Mouse (Mus musculus): ENCODE measurements around the gene Rnaseh2b. TPM values are rescaled to one million over a fixed set of nuclear protein-coding genes. Genes with fewer than 3 reads are reported as not detected.

The Rnaseh2b gene
- total RNA-seq, 1 experiment, result 16.4 TPM

DNA sequence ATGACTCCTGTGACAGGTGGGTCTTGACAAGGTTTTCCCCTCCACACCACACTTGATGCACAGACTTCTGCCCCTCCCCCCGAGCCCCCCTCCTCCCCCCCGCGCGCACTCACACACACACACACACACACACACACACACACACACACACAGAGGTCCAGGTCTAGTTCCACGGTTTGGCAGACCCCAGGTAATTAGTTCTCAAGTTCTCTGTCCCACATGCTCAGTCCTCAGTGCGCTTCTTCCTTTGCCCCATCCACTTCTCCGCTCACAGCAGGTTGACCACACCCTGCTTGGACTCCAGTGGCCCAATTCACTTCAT, 262 bp upstream of the Rnaseh2b start:
- peak overlapping the region; percentile 59 to 79 for H3K4me3 ChIP-seq (ENCODE audit: insufficient read depth in 1 of 2, low read depth in 1 of 2, low read length in 2 of 2, poor library complexity in 1 of 2, severe bottlenecking in 1 of 2)
- DNase-seq (ENCODE audit: low read depth, low spot score), result no peak
- H3K27ac ChIP-seq (ENCODE audit: insufficient read depth, low read depth, low read length, poor library complexity, severe bottlenecking), result no peak overlapping the region
- peak overlapping the region; percentile 66; the same call in 1 of the 2 replicates for H3K9ac ChIP-seq (ENCODE audit: insufficient read depth, low read depth, low read length, poor library complexity, severe bottlenecking)
- H3K9me3 ChIP-seq (ENCODE audit: control insufficient read depth, insufficient read depth, low read depth, low read length), result no peaks in the 10 kb centered on the region
- in situ Hi-C loops (cut with MboI; ENCODE audit: low sequenced_read_pairs in 2 of 2, unreplicated experiment in 2 of 2), result no loop called here
- peaks cover 2 to 4% of the 10 kb centered on the region in 2 experiments; a peak in 2 of 4 replicates for H3K4me1 ChIP-seq (ENCODE audit: control insufficient read depth in 2 of 2, insufficient read depth in 2 of 2, low read length in 2 of 2, poor library complexity in 1 of 2)
- H3K36me3 ChIP-seq (ENCODE audit: control insufficient read depth, insufficient read depth, low read length, poor library complexity, severe bottlenecking), result no peaks in the 10 kb centered on the region
- no peak for TF ChIP-seq HCFC1 (IDR thresholded peaks at IDR 0.05; ENCODE audit: borderline replicate concordance, insufficient read depth, low read length)
- TF ChIP-seq ZNF384 (IDR thresholded peaks at IDR 0.05; ENCODE audit: low read depth, low read length), result no peak
- TF ChIP-seq ZC3H11A (IDR thresholded peaks at IDR 0.05; ENCODE audit: borderline replicate concordance, low read depth, low read length), result no peak
- TF ChIP-seq MAFK (IDR thresholded peaks at IDR 0.05; ENCODE audit: insufficient read depth, low read depth, low read length), result no peak
- TF ChIP-seq CHD2 (IDR thresholded peaks at IDR 0.05; ENCODE audit: low read depth, low read length), result no peak

DNA sequence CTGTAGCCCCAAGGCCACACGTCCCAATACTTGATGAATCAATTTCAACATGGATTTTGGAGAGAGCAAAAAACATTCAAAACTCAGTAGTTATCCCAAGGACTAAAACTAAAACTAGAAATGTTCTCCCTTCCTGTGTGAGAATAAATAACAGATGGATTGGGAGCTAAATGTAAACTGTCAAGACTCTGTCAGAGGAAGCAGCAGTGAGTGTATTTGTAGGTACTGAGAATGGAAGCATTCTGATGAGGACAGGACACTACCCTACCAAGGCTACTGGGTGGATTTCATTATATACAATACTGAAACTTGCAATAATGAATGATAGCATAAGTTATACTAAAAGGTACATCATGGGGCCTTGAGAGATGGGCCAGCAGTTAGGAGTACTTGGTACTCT, 6.4 kb downstream of the Rnaseh2b start:
- in situ Hi-C loops (cut with MboI; ENCODE audit: low sequenced_read_pairs in 2 of 2, unreplicated experiment in 2 of 2), result no loop called here
- Histone ChIP-seq H3K36me3 (ENCODE audit: control insufficient read depth, insufficient read depth, low read length, poor library complexity, severe bottlenecking) (no peaks in the 10 kb centered on the region), H3K4me1 (ENCODE audit: control insufficient read depth in 2 of 2, insufficient read depth in 2 of 2, low read length in 2 of 2, poor library complexity in 1 of 2) (peaks cover 5 to 9% of the 10 kb centered on the region in 2 experiments; a peak in 3 of 4 replicates), H3K9me3 (ENCODE audit: control insufficient read depth, insufficient read depth, low read depth, low read length) (no peaks in the 10 kb centered on the region), H3K27ac (ENCODE audit: insufficient read depth, low read depth, low read length, poor library complexity, severe bottlenecking) (no peak overlapping the region), H3K9ac (ENCODE audit: insufficient read depth, low read depth, low read length, poor library complexity, severe bottlenecking) (no peak overlapping the region), H3K4me3 (ENCODE audit: insufficient read depth in 1 of 2, low read depth in 1 of 2, low read length in 2 of 2, poor library complexity in 1 of 2, severe bottlenecking in 1 of 2) (no peak overlapping the region)
- no peak for DNase-seq (ENCODE audit: low read depth, low spot score)
- TF ChIP-seq ZNF384 (IDR thresholded peaks at IDR 0.05; ENCODE audit: low read depth, low read length), result no peak
- no peak for TF ChIP-seq CHD2 (IDR thresholded peaks at IDR 0.05; ENCODE audit: low read depth, low read length)
- TF ChIP-seq MAFK (IDR thresholded peaks at IDR 0.05; ENCODE audit: insufficient read depth, low read depth, low read length), result no peak
- no peak for TF ChIP-seq HCFC1 (IDR thresholded peaks at IDR 0.05; ENCODE audit: borderline replicate concordance, insufficient read depth, low read length)
- no peak for TF ChIP-seq ZC3H11A (IDR thresholded peaks at IDR 0.05; ENCODE audit: borderline replicate concordance, low read depth, low read length)

DNA sequence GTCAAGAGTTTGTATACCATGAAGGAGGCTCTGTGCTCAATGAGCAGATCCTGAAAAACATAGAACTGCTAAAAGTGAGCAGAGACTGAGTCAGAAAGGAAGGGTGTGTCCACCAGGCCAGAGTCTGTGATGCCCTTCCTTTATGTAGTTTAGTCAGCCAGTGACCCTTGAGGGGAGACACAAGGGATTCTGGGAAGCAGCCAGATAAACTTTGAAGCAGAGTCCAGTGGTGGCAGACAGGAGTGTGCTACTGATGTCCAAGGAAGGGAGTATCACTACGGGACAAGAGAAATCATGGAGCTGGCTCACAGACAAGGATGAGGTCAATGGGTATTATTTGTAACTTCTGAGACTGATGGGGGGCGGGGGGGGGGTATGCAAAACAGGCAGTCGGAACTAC, 7.6 kb downstream of the Rnaseh2b start:
- in situ Hi-C loops (cut with MboI; ENCODE audit: low sequenced_read_pairs in 2 of 2, unreplicated experiment in 2 of 2), result no loop called here
- H3K4me3 ChIP-seq (ENCODE audit: insufficient read depth in 1 of 2, low read depth in 1 of 2, low read length in 2 of 2, poor library complexity in 1 of 2, severe bottlenecking in 1 of 2), result no peak overlapping the region
- H3K36me3 ChIP-seq (ENCODE audit: control insufficient read depth, insufficient read depth, low read length, poor library complexity, severe bottlenecking), result no peaks in the 10 kb centered on the region
- peaks cover 3 to 9% of the 10 kb centered on the region in 2 experiments; a peak in 3 of 4 replicates for H3K4me1 ChIP-seq (ENCODE audit: control insufficient read depth in 2 of 2, insufficient read depth in 2 of 2, low read length in 2 of 2, poor library complexity in 1 of 2)
- no peak overlapping the region for H3K27ac ChIP-seq (ENCODE audit: insufficient read depth, low read depth, low read length, poor library complexity, severe bottlenecking)
- TF ChIP-seq MAFK (IDR thresholded peaks at IDR 0.05; ENCODE audit: insufficient read depth, low read depth, low read length) (no peak), ZC3H11A (IDR thresholded peaks at IDR 0.05; ENCODE audit: borderline replicate concordance, low read depth, low read length) (no peak), CHD2 (IDR thresholded peaks at IDR 0.05; ENCODE audit: low read depth, low read length) (no peak), HCFC1 (IDR thresholded peaks at IDR 0.05; ENCODE audit: borderline replicate concordance, insufficient read depth, low read length) (no peak), ZNF384 (IDR thresholded peaks at IDR 0.05; ENCODE audit: low read depth, low read length) (no peak)
- H3K9me3 ChIP-seq (ENCODE audit: control insufficient read depth, insufficient read depth, low read depth, low read length), result no peaks in the 10 kb centered on the region
- H3K9ac ChIP-seq (ENCODE audit: insufficient read depth, low read depth, low read length, poor library complexity, severe bottlenecking), result no peak overlapping the region
- DNase-seq (ENCODE audit: low read depth, low spot score), result no peak

- in situ Hi-C loops (cut with MboI; ENCODE audit: low sequenced_read_pairs in 2 of 2, unreplicated experiment in 2 of 2), result no loop called here
- TF ChIP-seq MAFK (IDR thresholded peaks at IDR 0.05; ENCODE audit: insufficient read depth, low read depth, low read length), result no peak
- TF ChIP-seq ZNF384 (IDR thresholded peaks at IDR 0.05; ENCODE audit: low read depth, low read length), result no peak
- TF ChIP-seq CHD2 (IDR thresholded peaks at IDR 0.05; ENCODE audit: low read depth, low read length), result no peak
- TF ChIP-seq ZC3H11A (IDR thresholded peaks at IDR 0.05; ENCODE audit: borderline replicate concordance, low read depth, low read length), result no peak
- no peak for TF ChIP-seq HCFC1 (IDR thresholded peaks at IDR 0.05; ENCODE audit: borderline replicate concordance, insufficient read depth, low read length)
- Histone ChIP-seq H3K9me3 (ENCODE audit: control insufficient read depth, insufficient read depth, low read depth, low read length) (no peaks in the 10 kb centered on the region), H3K4me1 (ENCODE audit: control insufficient read depth in 2 of 2, insufficient read depth in 2 of 2, low read length in 2 of 2, poor library complexity in 1 of 2) (0 out of 4 replicates have a peak, but pooled peaks cover 0 to under 1% of the 10 kb centered on the region in 2 experiments), H3K27ac (ENCODE audit: insufficient read depth, low read depth, low read length, poor library complexity, severe bottlenecking) (no peak overlapping the region), H3K36me3 (ENCODE audit: control insufficient read depth, insufficient read depth, low read length, poor library complexity, severe bottlenecking) (no peaks in the 10 kb centered on the region), H3K9ac (ENCODE audit: insufficient read depth, low read depth, low read length, poor library complexity, severe bottlenecking) (no peak overlapping the region), H3K4me3 (ENCODE audit: insufficient read depth in 1 of 2, low read depth in 1 of 2, low read length in 2 of 2, poor library complexity in 1 of 2, severe bottlenecking in 1 of 2) (no peak overlapping the region)
- DNase-seq (ENCODE audit: low read depth, low spot score), result no peak
Observed at GRCm38 (mm10) chr14:62307555-62307954, 15.2 kb downstream of the Rnaseh2b start.

- no peaks in the 10 kb centered on the region for H3K9me3 ChIP-seq (ENCODE audit: control insufficient read depth, insufficient read depth, low read depth, low read length)
- no peak overlapping the region for H3K9ac ChIP-seq (ENCODE audit: insufficient read depth, low read depth, low read length, poor library complexity, severe bottlenecking)
- in situ Hi-C loops (cut with MboI; ENCODE audit: low sequenced_read_pairs in 2 of 2, unreplicated experiment in 2 of 2), result no loop called here
- no peak overlapping the region for H3K27ac ChIP-seq (ENCODE audit: insufficient read depth, low read depth, low read length, poor library complexity, severe bottlenecking)
- TF ChIP-seq CHD2 (IDR thresholded peaks at IDR 0.05; ENCODE audit: low read depth, low read length) (no peak), MAFK (IDR thresholded peaks at IDR 0.05; ENCODE audit: insufficient read depth, low read depth, low read length) (no peak), ZNF384 (IDR thresholded peaks at IDR 0.05; ENCODE audit: low read depth, low read length) (no peak), HCFC1 (IDR thresholded peaks at IDR 0.05; ENCODE audit: borderline replicate concordance, insufficient read depth, low read length) (no peak), ZC3H11A (IDR thresholded peaks at IDR 0.05; ENCODE audit: borderline replicate concordance, low read depth, low read length) (no peak)
- no peaks in the 10 kb centered on the region for H3K36me3 ChIP-seq (ENCODE audit: control insufficient read depth, insufficient read depth, low read length, poor library complexity, severe bottlenecking)
- H3K4me1 ChIP-seq (ENCODE audit: control insufficient read depth in 2 of 2, insufficient read depth in 2 of 2, low read length in 2 of 2, poor library complexity in 1 of 2), result no peaks in the 10 kb centered on the region
- H3K4me3 ChIP-seq (ENCODE audit: insufficient read depth in 1 of 2, low read depth in 1 of 2, low read length in 2 of 2, poor library complexity in 1 of 2, severe bottlenecking in 1 of 2), result no peak overlapping the region
- no peak for DNase-seq (ENCODE audit: low read depth, low spot score)
Observed at GRCm38 (mm10) chr14:62309026-62309425, 16.6 kb downstream of the Rnaseh2b start.
